Mouse (Mus musculus) hindbrain, embryonic 13.5 days (tissue): ENCODE data around the gene Nedd9. TPM values are rescaled to one million over a fixed set of nuclear protein-coding genes. Genes with fewer than 3 reads are reported as not detected.

Source experiments
- ATAC-seq: fragments of 200-750 bp; cut with Nextera tagmentation; 2 replicates; pipeline ENCODE4 v1.8.0; 2017; ENCODE audit warnings: moderate TSS enrichment; ENCODE audit not compliant: low FRiP score
- H3K27ac ChIP-seq: fragments of 300-500 bp; sonication (generic); 2 replicates; pipeline ENCODE4 v1.5.1; 2015; ENCODE audit warnings: inconsistent platforms, mild to moderate bottlenecking, moderate library complexity
- H3K27me3 ChIP-seq: fragments of 300-500 bp; sonication (generic); 2 replicates; pipeline ENCODE4 v1.6.1; 2015; ENCODE audit warnings: mild to moderate bottlenecking, inconsistent platforms
- H3K36me3 ChIP-seq: fragments of 300-500 bp; sonication (generic); 2 replicates; pipeline ENCODE4 v1.6.1; 2015; ENCODE audit warnings: mild to moderate bottlenecking, inconsistent platforms
- H3K4me1 ChIP-seq: fragments of 300-500 bp; sonication (generic); replicated peaks from 2 replicates; pipeline ENCODE4 v1.6.1; 2015; ENCODE audit warnings: inconsistent platforms
- H3K4me2 ChIP-seq: fragments of 300-500 bp; sonication (generic); 2 replicates; pipeline ENCODE4 v1.6.1; 2015; ENCODE audit warnings: inconsistent platforms, mild to moderate bottlenecking, moderate library complexity
- H3K4me3 ChIP-seq: fragments of 300-500 bp; sonication (generic); 2 replicates; pipeline ENCODE4 v1.5.1; 2015; ENCODE audit warnings: mild to moderate bottlenecking, inconsistent platforms
- H3K9ac ChIP-seq: fragments of 300-500 bp; sonication (generic); 2 replicates; pipeline ENCODE4 v1.6.1; 2015; ENCODE audit warnings: mild to moderate bottlenecking, inconsistent platforms
- H3K9me3 ChIP-seq: fragments of 300-500 bp; sonication (generic); 2 replicates; pipeline ENCODE4 v1.6.1; 2016; ENCODE audit warnings: inconsistent platforms
- WGBS: fragments of 180-500 bp; shearing (Covaris S2); methylation state at CpG from one replicate; pipeline ENCODE4 v1.1.7; 2015; 5-methylcytosine and 5-hydroxymethylcytosine counted together
- polyA plus RNA-seq: library from polyadenylated mRNA; unstranded; fragments of >200 nt; fragmentation: Nextera tagmentation; extraction: Ambion mirVana; gene quantifications from 2 replicates; pipeline ENCODE4 v1.2.1, GENCODE M21; 2015

Gene Nedd9
- polyA plus RNA-seq, 1 experiment from 2014 or later = 13.3 TPM

DNA sequence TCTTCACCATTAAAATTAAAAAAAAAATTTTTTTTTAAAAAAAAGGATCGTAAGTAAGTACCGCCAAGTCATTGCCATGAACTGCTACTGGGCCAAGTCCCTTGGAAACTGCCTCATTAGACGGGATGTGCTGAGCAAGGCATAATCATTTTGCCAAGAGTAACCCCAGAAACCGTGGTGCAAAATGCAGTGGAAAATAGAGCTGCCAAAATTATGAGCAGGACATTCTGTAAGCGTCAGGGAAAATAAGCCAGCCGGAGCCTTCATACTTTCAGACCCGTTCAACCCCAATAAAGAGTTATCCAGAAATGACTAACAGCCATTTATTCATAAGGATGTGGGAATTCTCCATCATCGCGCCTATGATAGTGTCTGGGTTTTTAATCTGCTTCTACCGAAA lies 129.2 kb downstream of the Nedd9 start:
- Histone ChIP-seq H3K4me1 (peaks cover 55% of the 10 kb centered on the region), H3K9me3 (no peaks in the 10 kb centered on the region), H3K36me3 (no peaks in the 10 kb centered on the region), H3K27ac (peak overlapping the region; percentile 90), H3K4me3 (peak overlapping the region; percentile 58), H3K4me2 (peak overlapping the region; percentile 79), H3K9ac (peak overlapping the region; percentile 79), H3K27me3 (peaks cover 13% of the 10 kb centered on the region)
- WGBS = 15% methylated on average over 10 of the region's 10 CpGs
- no peak for ATAC-seq

DNA sequence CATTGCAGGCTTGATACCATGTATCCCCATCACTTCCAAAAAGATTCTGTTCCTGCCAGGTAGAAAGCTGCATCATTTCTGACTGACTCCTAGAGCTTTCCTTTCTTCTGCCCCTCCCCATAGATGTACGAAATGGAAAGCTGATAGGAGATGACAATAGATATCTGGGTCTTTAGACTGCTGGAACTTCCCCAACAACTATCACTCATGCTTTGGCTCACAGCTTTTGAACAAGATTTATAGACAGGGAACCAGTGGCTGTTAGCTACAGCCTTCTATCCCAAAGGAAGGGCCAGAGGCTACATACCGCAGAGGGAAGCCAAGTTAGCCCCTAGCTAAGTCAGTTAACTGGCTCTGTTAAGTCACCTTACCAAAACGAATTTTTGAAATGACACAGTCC lies 129.6 kb downstream of the Nedd9 start:
- Histone ChIP-seq H3K9ac (peak overlapping the region; percentile 79), H3K9me3 (no peaks in the 10 kb centered on the region), H3K4me1 (peaks cover 59% of the 10 kb centered on the region), H3K27me3 (peaks cover 13% of the 10 kb centered on the region), H3K36me3 (no peaks in the 10 kb centered on the region), H3K4me2 (peak overlapping the region; percentile 79), H3K27ac (no peak overlapping the region), H3K4me3 (peak overlapping the region; percentile 58)
- WGBS = 24% methylated on average over 3 of the region's 3 CpGs
- ATAC-seq = no peak

DNA sequence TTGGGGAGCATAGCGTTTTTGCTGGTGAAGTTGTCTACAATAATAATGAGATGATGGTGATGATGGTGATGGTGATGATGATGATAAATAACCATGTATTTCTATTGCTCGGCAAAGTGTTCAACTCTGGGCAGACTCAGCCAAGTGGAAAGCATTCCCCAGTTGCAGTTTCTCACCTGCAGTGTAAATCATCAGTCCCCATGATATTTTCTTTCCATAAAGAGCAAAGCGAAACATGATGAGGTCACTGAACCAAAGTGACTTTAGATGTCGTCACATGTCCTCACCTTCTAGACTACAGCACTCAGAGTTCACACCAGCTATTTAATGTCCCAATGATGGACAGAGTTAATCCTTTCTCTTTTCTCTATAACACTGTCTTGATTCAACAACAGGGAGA lies 130.0 kb downstream of the Nedd9 start:
- Histone ChIP-seq H3K4me1 (peaks cover 63% of the 10 kb centered on the region), H3K4me2 (peak overlapping the region; percentile 79), H3K4me3 (peak overlapping the region; percentile 58), H3K27me3 (peaks cover 13% of the 10 kb centered on the region), H3K9me3 (no peaks in the 10 kb centered on the region), H3K36me3 (no peaks in the 10 kb centered on the region), H3K27ac (no peak overlapping the region), H3K9ac (peak overlapping the region; percentile 79; the same call in 1 of the 2 replicates)
- WGBS = 58% methylated on average over 4 of the region's 4 CpGs
- ATAC-seq = no peak

DNA sequence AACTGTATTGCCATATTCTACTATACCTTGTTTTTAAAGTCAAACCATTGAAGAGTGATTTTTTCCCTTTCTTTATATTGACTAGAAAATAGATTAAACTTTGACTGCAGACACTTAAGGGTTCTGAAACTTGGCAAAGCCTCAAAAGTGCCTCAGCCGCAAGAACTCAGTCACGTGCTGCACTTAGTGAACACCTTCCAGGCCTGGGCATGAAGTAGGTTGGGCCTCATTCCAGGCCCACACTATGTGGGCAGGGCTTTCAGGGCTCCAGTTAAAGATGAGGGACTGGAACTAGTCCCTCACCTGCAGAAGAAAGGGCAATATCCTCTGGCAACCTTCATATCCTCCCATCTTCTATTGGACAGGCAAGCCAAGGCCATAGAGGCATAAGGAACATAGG lies 131.6 kb downstream of the Nedd9 start:
- 58% methylated on average over 2 of the region's 2 CpGs for WGBS
- Histone ChIP-seq H3K27me3 (peaks cover 4% of the 10 kb centered on the region; the same call in 1 of the 2 replicates), H3K4me2 (peak overlapping the region; percentile 37), H3K4me3 (peak overlapping the region; percentile 7; the same call in 1 of the 2 replicates), H3K9ac (no peak overlapping the region), H3K36me3 (no peaks in the 10 kb centered on the region), H3K9me3 (no peaks in the 10 kb centered on the region), H3K4me1 (peaks cover 66% of the 10 kb centered on the region), H3K27ac (no peak overlapping the region)
- ATAC-seq = no peak

DNA sequence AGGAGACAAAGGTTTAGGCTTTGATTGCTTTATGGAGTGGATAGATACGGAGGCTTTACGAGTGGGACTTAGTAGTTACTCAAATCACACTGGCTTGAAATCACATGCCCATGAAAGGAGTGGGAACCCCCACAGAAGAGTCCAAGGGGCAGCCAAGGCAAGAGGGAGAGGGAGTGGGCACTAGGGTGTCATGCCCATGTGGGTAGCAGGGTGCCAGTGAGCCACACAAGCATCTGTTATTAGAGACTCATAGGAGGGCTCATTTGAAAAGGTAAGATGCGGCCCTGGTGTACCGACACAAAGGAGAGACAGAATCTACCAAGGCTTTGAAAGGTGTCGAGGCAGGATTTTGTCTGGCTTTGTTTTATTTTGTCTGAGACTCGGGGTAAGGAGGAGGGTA lies 132.6 kb downstream of the Nedd9 start:
- WGBS = 39% methylated on average over 6 of the region's 6 CpGs
- Histone ChIP-seq H3K9me3 (no peaks in the 10 kb centered on the region), H3K4me1 (peaks cover 57% of the 10 kb centered on the region), H3K4me2 (peak overlapping the region; percentile 40), H3K36me3 (no peaks in the 10 kb centered on the region), H3K9ac (no peak overlapping the region), H3K27ac (peak overlapping the region; percentile 53), H3K4me3 (peak overlapping the region; percentile 5; the same call in 1 of the 2 replicates), H3K27me3 (no peaks in the 10 kb centered on the region)
- no peak for ATAC-seq

DNA sequence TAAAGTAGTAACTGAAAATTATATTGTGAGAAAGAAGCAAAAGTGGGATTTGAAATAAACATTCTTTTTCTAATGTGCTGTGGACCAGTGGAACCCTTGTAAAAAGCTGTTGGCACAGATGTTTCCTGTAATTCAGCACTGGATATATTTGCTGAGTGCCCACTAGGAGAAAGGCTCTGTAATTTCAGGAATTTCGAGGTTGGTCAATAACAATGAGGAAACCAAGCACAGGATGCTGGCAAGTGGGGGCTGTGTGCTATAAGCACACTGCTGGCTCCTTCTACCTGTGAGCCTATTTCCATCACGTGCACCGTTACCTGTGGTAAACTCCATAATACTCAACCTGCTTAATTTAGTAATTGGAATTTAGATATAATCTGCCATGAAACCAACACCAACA lies 133.5 kb downstream of the Nedd9 start:
- 72% methylated on average over 3 of the region's 3 CpGs for WGBS
- H3K27me3 ChIP-seq = no peaks in the 10 kb centered on the region
- ATAC-seq = no peak

DNA sequence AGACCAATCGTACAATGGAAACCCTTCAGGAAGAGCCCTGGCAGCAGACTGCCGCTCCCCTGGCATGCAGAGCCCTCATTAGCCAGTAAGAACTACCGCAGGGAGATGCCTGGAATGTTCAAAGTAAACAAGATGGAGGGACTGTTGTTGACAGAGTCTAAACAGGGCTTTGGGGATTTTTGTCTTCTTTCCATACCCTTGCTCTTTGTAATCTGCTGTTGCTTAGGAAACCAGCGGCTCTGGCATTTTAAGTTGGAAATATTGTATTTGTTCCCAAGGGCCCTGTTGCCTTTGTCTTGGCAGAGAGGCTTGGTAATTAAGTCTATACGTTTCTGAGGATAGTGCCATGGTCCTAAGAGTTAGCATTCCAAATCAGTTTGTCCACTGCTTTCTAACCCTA lies 134.8 kb downstream of the Nedd9 start:
- Histone ChIP-seq H3K27ac (peak overlapping the region; percentile 68), H3K27me3 (no peaks in the 10 kb centered on the region), H3K9me3 (no peaks in the 10 kb centered on the region), H3K36me3 (no peaks in the 10 kb centered on the region), H3K9ac (no peak overlapping the region), H3K4me2 (peak overlapping the region; percentile 2; the same call in 1 of the 2 replicates), H3K4me1 (peaks cover 44% of the 10 kb centered on the region), H3K4me3 (no peak overlapping the region)
- WGBS = 22% methylated on average over 5 of the region's 5 CpGs
- peak; percentile 70; the same call in 1 of the 2 replicates for ATAC-seq

More for the DNA sequence above, 133.5 kb downstream of the Nedd9 start:
- H3K9ac ChIP-seq = no peak overlapping the region
- H3K4me3 ChIP-seq = no peak overlapping the region
- H3K4me1 ChIP-seq = peaks cover 53% of the 10 kb centered on the region
- H3K27ac ChIP-seq = no peak overlapping the region
- no peak overlapping the region for H3K4me2 ChIP-seq
- H3K36me3 ChIP-seq = no peaks in the 10 kb centered on the region
- no peaks in the 10 kb centered on the region for H3K9me3 ChIP-seq

DNA sequence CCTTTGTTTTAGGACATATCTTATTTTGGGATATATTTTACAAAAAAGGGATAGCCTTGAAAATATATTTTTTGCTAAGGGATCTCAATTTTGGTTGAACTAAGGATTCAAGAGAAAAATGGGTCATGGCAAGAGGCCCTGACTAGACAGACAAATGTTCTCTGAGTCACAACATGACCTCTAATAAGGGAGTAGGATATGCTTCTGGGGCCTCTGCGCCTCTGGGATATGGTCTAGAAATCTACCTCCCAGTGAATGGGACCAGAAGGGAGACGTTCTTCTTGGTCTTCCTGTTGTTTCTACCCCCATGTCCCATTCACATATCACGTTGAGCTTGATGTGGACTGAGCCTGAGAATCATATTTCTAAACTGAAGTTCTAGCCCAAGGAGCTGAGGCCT lies 136.6 kb downstream of the Nedd9 start:
- Histone ChIP-seq H3K9ac (no peak overlapping the region), H3K4me3 (no peak overlapping the region), H3K36me3 (no peaks in the 10 kb centered on the region), H3K4me2 (no peak overlapping the region), H3K9me3 (no peaks in the 10 kb centered on the region), H3K27me3 (no peaks in the 10 kb centered on the region), H3K27ac (no peak overlapping the region), H3K4me1 (peaks cover 35% of the 10 kb centered on the region)
- no peak for ATAC-seq
- 90% methylated on average over 3 of the region's 3 CpGs for WGBS

DNA sequence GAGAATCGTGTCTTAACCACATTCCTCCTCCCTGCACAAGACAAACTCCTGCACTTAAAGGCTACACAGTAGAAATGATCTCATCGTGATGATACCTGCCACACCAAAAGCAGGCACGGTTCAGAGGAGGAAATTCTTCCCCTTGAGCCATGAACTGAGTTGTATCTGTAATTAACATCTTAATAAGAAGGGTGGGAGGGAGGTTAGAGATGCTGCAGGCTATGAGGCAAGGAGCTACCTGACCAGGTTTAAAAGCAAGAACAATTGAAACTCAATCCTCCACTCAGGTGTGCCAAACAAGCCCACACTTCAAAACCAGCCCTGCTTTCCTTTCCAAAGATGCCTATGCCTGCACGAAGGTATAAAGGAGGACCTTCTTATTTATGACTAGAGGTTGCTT lies 137.4 kb downstream of the Nedd9 start:
- Histone ChIP-seq H3K36me3 (no peaks in the 10 kb centered on the region), H3K27ac (no peak overlapping the region), H3K9ac (no peak overlapping the region), H3K9me3 (no peaks in the 10 kb centered on the region), H3K4me3 (no peak overlapping the region), H3K4me1 (peaks cover 40% of the 10 kb centered on the region), H3K27me3 (no peaks in the 10 kb centered on the region), H3K4me2 (no peak overlapping the region)
- 70% methylated on average over 4 of the region's 4 CpGs for WGBS
- ATAC-seq = no peak

DNA sequence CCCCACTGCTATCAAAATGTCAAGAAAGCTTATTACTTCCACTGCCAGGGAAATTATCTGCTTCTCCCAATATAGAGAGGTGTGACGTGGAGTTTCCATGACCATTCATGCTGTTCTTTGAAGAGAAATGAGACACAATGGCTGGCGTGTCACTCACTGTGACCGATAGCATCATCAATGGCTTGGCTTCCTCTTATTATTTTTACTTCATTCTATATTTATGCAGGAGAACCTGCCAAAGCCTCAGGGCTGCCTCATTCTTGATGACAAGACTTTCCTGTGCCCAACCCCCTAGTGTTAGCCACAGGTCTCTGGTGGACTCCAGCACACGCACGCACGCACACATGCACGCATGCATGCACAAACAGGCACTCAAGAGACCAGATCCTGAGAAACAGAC lies 141.4 kb downstream of the Nedd9 start:
- no peak for ATAC-seq
- no peak overlapping the region for H3K4me3 ChIP-seq
- H3K9me3 ChIP-seq = no peaks in the 10 kb centered on the region
- no peak overlapping the region for H3K9ac ChIP-seq
- no peak overlapping the region for H3K4me2 ChIP-seq
- H3K36me3 ChIP-seq = no peaks in the 10 kb centered on the region
- H3K4me1 ChIP-seq = peaks cover 28% of the 10 kb centered on the region
- no peaks in the 10 kb centered on the region for H3K27me3 ChIP-seq
- H3K27ac ChIP-seq = 0 out of 2 replicates have a peak overlapping the region, but pooled peaks have one; percentile 44
- 72% methylated on average over 7 of the region's 7 CpGs for WGBS

DNA sequence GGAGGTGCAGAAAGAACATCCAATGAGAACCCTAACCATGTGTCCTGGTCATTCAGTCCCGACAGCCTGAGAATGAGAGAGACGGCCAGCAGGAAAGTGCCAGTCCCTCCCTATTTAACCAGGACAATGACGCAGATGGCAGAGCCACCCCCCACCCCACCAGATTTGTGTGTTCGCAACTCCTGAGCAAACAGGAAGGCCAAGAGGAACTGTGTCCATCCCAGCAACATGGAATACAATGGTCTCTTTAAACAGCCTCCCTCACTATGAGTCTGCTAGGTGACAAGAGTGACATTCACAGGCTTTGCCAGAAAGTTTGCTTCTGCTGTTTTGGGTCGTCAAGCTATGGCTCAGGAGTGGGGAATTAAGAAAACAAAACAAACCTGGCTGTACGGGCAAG lies 141.9 kb downstream of the Nedd9 start:
- Histone ChIP-seq H3K4me1 (peaks cover 28% of the 10 kb centered on the region), H3K27ac (0 out of 2 replicates have a peak overlapping the region, but pooled peaks have one; percentile 44), H3K4me2 (no peak overlapping the region), H3K36me3 (no peaks in the 10 kb centered on the region), H3K4me3 (no peak overlapping the region), H3K27me3 (no peaks in the 10 kb centered on the region), H3K9me3 (no peaks in the 10 kb centered on the region), H3K9ac (no peak overlapping the region)
- WGBS = 36% methylated on average over 6 of the region's 6 CpGs
- ATAC-seq = 0 out of 2 replicates have a peak, but pooled peaks have one; percentile 32

DNA sequence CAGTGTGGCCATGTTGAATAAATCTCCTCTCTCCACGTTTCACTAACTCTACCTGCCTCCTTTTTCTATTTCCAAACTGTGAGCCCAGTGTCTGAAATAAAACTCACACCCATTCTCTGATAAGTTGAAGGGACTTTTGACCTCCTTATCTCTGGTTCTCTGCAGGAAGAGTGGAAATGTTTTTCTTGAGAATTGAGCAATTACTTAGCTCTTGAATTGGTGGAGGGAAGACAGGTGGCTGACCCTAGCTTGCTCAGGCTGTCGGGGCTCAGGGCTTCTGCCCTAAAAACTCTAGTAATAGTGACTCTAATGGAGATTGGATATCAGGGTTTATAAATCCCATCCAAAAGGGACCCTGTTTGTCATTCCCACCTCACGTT lies 143.3 kb downstream of the Nedd9 start:
- no peak overlapping the region for H3K9ac ChIP-seq
- peaks cover 39% of the 10 kb centered on the region for H3K4me1 ChIP-seq
- no peaks in the 10 kb centered on the region for H3K36me3 ChIP-seq
- H3K4me2 ChIP-seq = no peak overlapping the region
- no peak overlapping the region for H3K4me3 ChIP-seq
- no peaks in the 10 kb centered on the region for H3K9me3 ChIP-seq
- H3K27ac ChIP-seq = no peak overlapping the region
- H3K27me3 ChIP-seq = no peaks in the 10 kb centered on the region
- 85% methylated on average over 3 of the region's 3 CpGs for WGBS
- ATAC-seq = no peak

DNA sequence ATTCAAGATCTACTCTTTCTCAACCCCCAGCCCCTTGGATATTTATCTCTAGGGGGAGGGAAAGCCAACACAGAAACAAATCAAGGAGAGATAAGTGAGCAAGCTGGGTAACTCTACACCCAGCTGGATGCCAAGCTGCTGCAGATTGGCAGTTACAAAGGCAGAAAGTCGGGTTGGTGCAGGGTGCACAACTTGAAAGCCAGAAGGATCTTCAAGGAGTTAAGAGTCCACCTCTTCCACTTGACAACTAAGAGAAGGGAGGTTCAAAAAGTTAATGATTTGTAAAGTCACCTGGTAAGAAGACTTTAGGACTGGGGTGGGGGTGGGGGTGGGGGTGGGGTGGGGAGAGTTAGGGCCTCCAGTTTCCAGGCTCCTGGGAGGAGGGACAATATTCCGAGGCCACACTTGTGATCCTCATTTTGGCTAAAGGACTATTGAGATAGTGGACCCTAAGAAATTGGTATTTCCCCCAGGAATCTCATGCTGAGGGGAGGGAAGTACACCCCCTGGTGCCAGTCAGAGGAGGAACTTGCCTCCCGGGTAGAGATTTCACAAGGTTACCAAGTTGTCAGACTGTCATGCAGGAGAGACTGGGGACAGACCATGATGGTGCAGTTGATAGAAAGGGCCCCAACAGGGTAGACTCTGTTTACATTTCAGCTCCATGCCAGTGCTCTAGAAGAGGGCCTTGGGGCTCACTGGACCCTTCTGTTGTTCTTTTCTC lies 143.8 kb downstream of the Nedd9 start:
- H3K27me3 ChIP-seq = no peaks in the 10 kb centered on the region
- no peak for ATAC-seq
- no peak overlapping the region for H3K27ac ChIP-seq
- no peak overlapping the region for H3K4me3 ChIP-seq
- H3K4me1 ChIP-seq = peaks cover 43% of the 10 kb centered on the region
- no peaks in the 10 kb centered on the region for H3K9me3 ChIP-seq
- H3K4me2 ChIP-seq = no peak overlapping the region
- no peak overlapping the region for H3K9ac ChIP-seq
- no peaks in the 10 kb centered on the region for H3K36me3 ChIP-seq
- WGBS = 59% methylated on average over 3 of the region's 3 CpGs
